Mouse (Mus musculus) kidney, embryonic 14.5 days (tissue): Measurements from ENCODE around the gene Olfr1392. TPM values are rescaled to one million over a fixed set of nuclear protein-coding genes. Genes with fewer than 3 reads are reported as not detected.

Source experiments
- ATAC-seq: fragments of 200-750 bp; cut with Nextera tagmentation; 2 replicates; pipeline ENCODE4 v1.8.0; 2017; ENCODE audit warnings: moderate number of reproducible peaks, mild to moderate bottlenecking, moderate TSS enrichment, moderate library complexity; ENCODE audit not compliant: low FRiP score, low TSS enrichment
- H3K27ac ChIP-seq: fragments of 300-500 bp; sonication (generic); 2 replicates; pipeline ENCODE4 v1.5.1; 2014; ENCODE audit warnings: low read depth, mild to moderate bottlenecking, low read length, moderate library complexity, mixed read lengths
- H3K27me3 ChIP-seq: fragments of 300-500 bp; sonication (generic); 2 replicates; pipeline ENCODE4 v1.6.1; 2014; ENCODE audit warnings: mild to moderate bottlenecking, low read length; ENCODE audit not compliant: control insufficient read depth, insufficient read depth
- H3K36me3 ChIP-seq: fragments of 300-500 bp; sonication (generic); 2 replicates; pipeline ENCODE4 v1.6.1; 2014; ENCODE audit warnings: low read length, mixed read lengths; ENCODE audit not compliant: control insufficient read depth, insufficient read depth
- H3K4me1 ChIP-seq: fragments of 300-500 bp; sonication (generic); 2 replicates; pipeline ENCODE4 v1.6.1; 2014; ENCODE audit warnings: low read length, mixed read lengths; ENCODE audit not compliant: control insufficient read depth, insufficient read depth
- H3K4me2 ChIP-seq: fragments of 300-500 bp; sonication (generic); replicated peaks from 2 replicates; pipeline ENCODE4 v1.6.1; 2014; ENCODE audit warnings: low read depth, mild to moderate bottlenecking, low read length
- H3K4me3 ChIP-seq: fragments of 300-500 bp; sonication (generic); 2 replicates; pipeline ENCODE4 v1.5.1; 2014; ENCODE audit warnings: mild to moderate bottlenecking, low read length
- H3K9ac ChIP-seq: fragments of 300-500 bp; sonication (generic); 2 replicates; pipeline ENCODE4 v1.6.1; 2014; ENCODE audit warnings: low read depth, mild to moderate bottlenecking, low read length, moderate library complexity
- H3K9me3 ChIP-seq: fragments of 300-500 bp; sonication (generic); 2 replicates; pipeline ENCODE4 v1.6.1; 2016; ENCODE audit warnings: low read length; ENCODE audit not compliant: control insufficient read depth
- WGBS: fragments of 180-500 bp; shearing (Covaris S2); extraction: QIAGEN DNeasy Blood & Tissue Kit; methylation state at CpG from one replicate; pipeline ENCODE4 v1.1.7; 2014; 5-methylcytosine and 5-hydroxymethylcytosine counted together
- polyA plus RNA-seq: library from polyadenylated mRNA; unstranded; fragments of >200 nt; fragmentation: Nextera tagmentation; extraction: Ambion mirVana; gene quantifications from 2 replicates; pipeline ENCODE4 v1.2.1, GENCODE M21; 2014

The Olfr1392 gene
- polyA plus RNA-seq, 1 experiment from 2014 or later, result not detected

DNA sequence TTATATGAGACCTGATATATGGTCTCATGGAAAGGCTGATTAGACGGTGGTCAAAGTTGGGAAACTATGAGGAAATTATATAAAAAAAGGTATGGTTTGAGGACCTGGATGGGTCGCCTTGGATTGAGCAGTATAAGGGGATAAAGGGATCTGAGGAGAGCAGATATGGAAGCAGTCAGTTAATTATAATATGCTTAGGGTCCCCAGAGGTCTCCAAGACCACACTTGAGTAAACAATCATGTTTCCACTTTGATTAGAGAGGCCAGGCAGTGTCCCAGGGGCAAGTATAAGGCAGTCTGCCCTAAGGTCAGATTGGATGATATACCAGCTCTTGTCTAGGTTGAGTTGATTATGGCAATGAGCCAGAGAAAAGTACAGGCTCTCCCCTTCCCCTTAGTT is 37.4 kb downstream of the Olfr1392 start, which contains the start of gene Olfr1391:
Olfr1391 (plus strand) TSS at position 301 of the 400 bp plus-strand sequence.
- Histone ChIP-seq H3K4me2 (no peak within 1 kb of the TSS), H3K4me1 (no peaks in the 10 kb centered on the region), H3K9ac (no peak within 1 kb of the TSS), H3K27ac (no peak within 1 kb of the TSS), H3K36me3 (no peaks in the 10 kb centered on the region), H3K4me3 (no peak within 1 kb of the TSS), H3K9me3 (no peaks in the 10 kb centered on the region), H3K27me3 (no peaks in the 10 kb centered on the region)
- 79% methylated on average over 2 of the region's 2 CpGs for WGBS
- ATAC-seq, result no peak

DNA sequence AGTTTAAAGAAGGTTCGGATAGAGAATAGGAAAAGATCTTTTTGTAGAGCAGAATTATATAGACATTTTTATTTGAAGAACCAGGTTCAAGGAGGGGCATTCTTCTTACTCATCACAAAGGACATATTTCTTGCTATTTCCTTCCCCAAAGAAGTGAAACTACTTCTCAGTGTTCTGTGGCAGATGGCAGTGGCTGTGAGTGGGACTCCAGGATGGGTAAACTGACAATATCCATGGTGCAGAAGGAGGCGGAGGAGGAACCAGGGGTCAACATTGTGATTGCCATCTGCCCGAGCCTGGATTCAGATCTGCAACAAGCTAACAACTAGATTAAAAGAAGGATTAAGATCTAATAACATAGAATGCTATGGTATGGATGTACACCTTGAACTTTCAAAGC is 41.6 kb downstream of the Olfr1392 start:
- no peaks in the 10 kb centered on the region for H3K27me3 ChIP-seq
- 79% methylated on average over 3 of the region's 3 CpGs for WGBS
- no peaks in the 10 kb centered on the region for H3K36me3 ChIP-seq
- ATAC-seq, result no peak
- no peak overlapping the region for H3K27ac ChIP-seq
- no peaks in the 10 kb centered on the region for H3K4me1 ChIP-seq
- H3K9ac ChIP-seq, result no peak overlapping the region
- H3K4me2 ChIP-seq, result no peak overlapping the region
- H3K4me3 ChIP-seq, result no peak overlapping the region
- no peaks in the 10 kb centered on the region for H3K9me3 ChIP-seq

DNA sequence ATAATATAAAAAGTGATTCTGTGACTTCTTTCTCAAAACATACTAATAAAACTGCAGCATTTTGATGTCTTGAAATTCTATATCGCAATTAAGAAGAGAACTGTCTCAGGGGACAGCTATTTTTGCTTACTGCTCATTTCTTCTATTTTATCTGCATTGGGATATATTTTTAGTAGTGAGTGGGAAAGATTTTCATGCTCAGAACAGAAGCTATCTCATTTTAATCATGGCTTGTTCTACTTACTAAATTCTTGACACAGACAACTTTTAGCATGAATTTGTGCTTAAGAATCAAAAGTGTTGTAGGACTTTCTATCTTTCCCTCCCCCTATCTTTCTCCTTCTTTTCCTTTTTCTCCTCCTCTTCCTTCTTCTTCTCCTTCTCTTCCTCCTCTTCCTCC is 44.6 kb downstream of the Olfr1392 start:
- 80% methylated on average over 1 of the region's 1 CpGs for WGBS
- Histone ChIP-seq H3K27ac (no peak overlapping the region), H3K4me3 (no peak overlapping the region), H3K36me3 (no peaks in the 10 kb centered on the region), H3K9me3 (no peaks in the 10 kb centered on the region), H3K4me1 (no peaks in the 10 kb centered on the region), H3K27me3 (no peaks in the 10 kb centered on the region), H3K9ac (no peak overlapping the region), H3K4me2 (no peak overlapping the region)
- no peak for ATAC-seq

DNA sequence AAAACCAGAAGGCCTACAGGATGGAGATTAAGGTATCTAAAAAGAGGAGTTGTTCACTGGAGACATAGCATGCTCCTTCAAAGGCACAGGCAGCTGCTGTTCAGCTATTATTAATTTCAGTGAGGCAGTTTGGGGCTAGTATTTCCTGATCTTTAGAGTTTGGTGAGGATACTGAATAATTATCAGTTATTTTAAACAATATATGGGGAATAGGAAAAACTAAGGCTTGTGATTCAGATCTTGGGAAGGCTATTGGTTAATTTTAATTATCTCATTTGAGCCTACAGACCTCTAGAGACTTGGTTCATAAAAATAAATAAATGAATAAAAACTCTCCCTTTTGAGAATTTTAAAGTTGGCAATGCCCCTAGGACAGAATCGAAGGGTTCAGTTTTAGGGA is 49.8 kb downstream of the Olfr1392 start, which contains the start of gene Olfr1390:
Olfr1390 (plus strand) TSS at position 301 of the 400 bp plus-strand sequence.
- H3K9me3 ChIP-seq, result no peaks in the 10 kb centered on the region
- no peak within 1 kb of the TSS for H3K27ac ChIP-seq
- H3K36me3 ChIP-seq, result no peaks in the 10 kb centered on the region
- WGBS, result 90% methylated on average over 1 of the region's 1 CpGs
- no peak within 1 kb of the TSS for H3K4me3 ChIP-seq
- H3K27me3 ChIP-seq, result no peaks in the 10 kb centered on the region
- no peak for ATAC-seq
- H3K4me2 ChIP-seq, result no peak within 1 kb of the TSS
- no peaks in the 10 kb centered on the region for H3K4me1 ChIP-seq
- no peak within 1 kb of the TSS for H3K9ac ChIP-seq

DNA sequence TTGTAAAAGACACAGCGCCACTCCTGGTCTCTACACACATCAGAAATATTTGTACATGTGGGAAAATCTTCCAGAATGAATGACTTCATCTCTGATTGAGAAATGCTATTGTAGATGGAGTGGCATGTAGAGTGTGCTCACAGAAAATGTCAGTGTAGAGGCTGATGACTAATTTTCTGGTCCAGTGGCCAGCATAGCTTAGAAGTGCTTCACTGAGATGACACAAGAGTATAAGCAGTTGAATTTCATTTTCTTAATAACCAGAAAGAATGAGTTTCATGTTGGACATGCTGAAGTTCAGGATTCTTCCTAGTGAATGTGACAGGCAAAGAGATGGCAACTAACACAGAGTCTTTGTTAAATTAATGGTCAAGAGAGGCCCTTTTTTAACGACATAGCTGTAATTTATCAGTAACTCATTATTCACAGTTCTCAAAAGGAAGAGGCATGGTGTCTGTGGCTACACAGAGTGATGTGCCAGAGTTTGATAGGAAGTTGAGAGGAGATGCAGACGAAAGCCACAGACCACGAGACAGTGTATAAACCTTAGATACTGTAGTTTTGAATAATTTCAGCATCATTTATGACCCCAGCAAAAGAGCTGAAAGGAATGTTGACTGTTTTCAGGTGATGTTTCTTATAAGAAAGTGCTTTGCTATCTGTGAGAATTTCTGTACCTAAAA is 52.2 kb downstream of the Olfr1392 start:
- Histone ChIP-seq H3K4me3 (no peak overlapping the region), H3K9ac (no peak overlapping the region), H3K4me2 (no peak overlapping the region), H3K27me3 (no peaks in the 10 kb centered on the region), H3K36me3 (no peaks in the 10 kb centered on the region), H3K9me3 (no peaks in the 10 kb centered on the region), H3K4me1 (no peaks in the 10 kb centered on the region), H3K27ac (no peak overlapping the region)
- WGBS, result 67% methylated on average over 4 of the region's 4 CpGs
- ATAC-seq, result no peak

Other genes with a start within 250 kb of the Olfr1392 start
- gene 9930111J21Rik2, start 234.0 kb upstream of the Olfr1392 start, polyA plus RNA-seq, result 0.29 and 0.39 TPM in 2 replicates
- 0.20 TPM in 1 of 2 replicates, not detected in the other for gene Tgtp2, start 221.1 kb upstream of the Olfr1392 start, polyA plus RNA-seq
- 1.7 and 2.0 TPM in 2 replicates for gene Ifi47, start 208.7 kb upstream of the Olfr1392 start, polyA plus RNA-seq
- not detected in 2 replicates for gene Olfr1396, start 170.4 kb upstream of the Olfr1392 start, polyA plus RNA-seq
- gene Olfr1395, start 143.0 kb upstream of the Olfr1392 start, polyA plus RNA-seq, result not detected in 2 replicates
- not detected in 2 replicates for gene Olfr1394, start 130.9 kb upstream of the Olfr1392 start, polyA plus RNA-seq
- gene Btnl9, start 98.1 kb upstream of the Olfr1392 start, polyA plus RNA-seq, result 1.6 and 3.1 TPM in 2 replicates
- gene Zfp62, start 82.0 kb upstream of the Olfr1392 start, polyA plus RNA-seq, result 27.6 and 51.1 TPM in 2 replicates
- gene Mgat1, start 41.1 kb upstream of the Olfr1392 start, polyA plus RNA-seq, result 43.8 and 55.3 TPM in 2 replicates
- gene Olfr1393, start 7.0 kb upstream of the Olfr1392 start, polyA plus RNA-seq, result not detected in 2 replicates
- not detected in 2 replicates for gene Olfr10, start 19.5 kb downstream of the Olfr1392 start, polyA plus RNA-seq
- not detected in 2 replicates for gene Olfr1391, start 37.5 kb downstream of the Olfr1392 start, polyA plus RNA-seq
- gene Olfr1390, start 49.9 kb downstream of the Olfr1392 start, polyA plus RNA-seq, result not detected in 2 replicates
- not detected in 2 replicates for gene Olfr1389, start 137.8 kb downstream of the Olfr1392 start, polyA plus RNA-seq
- 0.11 TPM in 2 replicates for gene Olfr1388, start 151.3 kb downstream of the Olfr1392 start, polyA plus RNA-seq
- not detected in 2 replicates for gene Olfr1387, start 170.1 kb downstream of the Olfr1392 start, polyA plus RNA-seq
- not detected in 2 replicates for gene Olfr1386, start 179.8 kb downstream of the Olfr1392 start, polyA plus RNA-seq
- not detected in 2 replicates for gene Olfr1385, start 203.8 kb downstream of the Olfr1392 start, polyA plus RNA-seq
- gene Olfr1384, start 221.4 kb downstream of the Olfr1392 start, polyA plus RNA-seq, result not detected in 2 replicates
- gene Olfr1383, start 234.4 kb downstream of the Olfr1392 start, polyA plus RNA-seq, result not detected in 2 replicates
- gene Olfr1382, start 243.0 kb downstream of the Olfr1392 start, polyA plus RNA-seq, result not detected in 2 replicates